Mouse (Mus musculus): ENCODE data around the gene Sned1. TPM values are rescaled to one million over a fixed set of nuclear protein-coding genes. Genes with fewer than 3 reads are reported as not detected.
"Not testable (repeated sequence)": the region's sequence is repeated elsewhere in the genome, so short reads cannot be mapped to it uniquely, and the experiment has no call there.

Gene Sned1
- 1 to 10 TPM; 3.0 to 3.8 (median 3.5) TPM for total RNA-seq (2022)

- peak; percentile 89 for DNase-seq (ENCODE audit: low spot score in 2 of 2)
Measured at GRCm38 (mm10) chr1:93235576-93236544, at the start of gene Sned1. Gene Sned1, plus strand, starts transcription at chr1:93235841.

- DNase-seq (ENCODE audit: low spot score in 2 of 2), result no peak
Measured at GRCm38 (mm10) chr1:93190726-93191305, 44.8 kb upstream of the Sned1 start.

- no peak for DNase-seq (ENCODE audit: low spot score in 2 of 2)
Measured at GRCm38 (mm10) chr1:93194961-93195360, 40.7 kb upstream of the Sned1 start.

GRCm38 (mm10) chr1:93197454-93197853 is 38.2 kb upstream of the Sned1 start:
- not testable (repeated sequence) for DNase-seq (ENCODE audit: low spot score in 2 of 2)

GRCm38 (mm10) chr1:93197916-93198315 is 37.7 kb upstream of the Sned1 start:
- DNase-seq (ENCODE audit: low spot score in 2 of 2), result no peak

- no peak for DNase-seq (ENCODE audit: low spot score in 2 of 2)
Measured at GRCm38 (mm10) chr1:93206277-93206970, 29.2 kb upstream of the Sned1 start.

- DNase-seq (ENCODE audit: low spot score in 2 of 2), result no peak
Measured at GRCm38 (mm10) chr1:93207536-93208064, 28.0 kb upstream of the Sned1 start.

GRCm38 (mm10) chr1:93210213-93210641 is 25.4 kb upstream of the Sned1 start:
- DNase-seq (ENCODE audit: low spot score in 2 of 2), result peak; percentile 23 to 41

- no peak for DNase-seq (ENCODE audit: low spot score in 2 of 2)
Measured at GRCm38 (mm10) chr1:93211019-93211418, 24.6 kb upstream of the Sned1 start.

- peak; percentile 19 to 39 for DNase-seq (ENCODE audit: low spot score in 2 of 2)
Measured at GRCm38 (mm10) chr1:93211549-93212220, 24.0 kb upstream of the Sned1 start.

GRCm38 (mm10) chr1:93212441-93212840 is 23.2 kb upstream of the Sned1 start:
- DNase-seq (ENCODE audit: low spot score in 2 of 2), result no peak

- DNase-seq (ENCODE audit: low spot score in 2 of 2), result no peak
Measured at GRCm38 (mm10) chr1:93214612-93215011, 21.0 kb upstream of the Sned1 start.

GRCm38 (mm10) chr1:93216839-93217497 is 18.7 kb upstream of the Sned1 start:
- DNase-seq (ENCODE audit: low spot score in 2 of 2), result no peak

- DNase-seq (ENCODE audit: low spot score in 2 of 2), result no peak
Measured at GRCm38 (mm10) chr1:93217530-93217929, 18.1 kb upstream of the Sned1 start.

- DNase-seq (ENCODE audit: low spot score in 2 of 2), result no peak
Measured at GRCm38 (mm10) chr1:93220776-93221175, 14.9 kb upstream of the Sned1 start.

- DNase-seq (ENCODE audit: low spot score in 2 of 2), result no peak
Measured at GRCm38 (mm10) chr1:93223972-93224371, 11.7 kb upstream of the Sned1 start.

- no peak for DNase-seq (ENCODE audit: low spot score in 2 of 2)
Measured at GRCm38 (mm10) chr1:93225226-93225625, 10.4 kb upstream of the Sned1 start.

- no peak for DNase-seq (ENCODE audit: low spot score in 2 of 2)
Measured at GRCm38 (mm10) chr1:93225731-93226520, 9.7 kb upstream of the Sned1 start.

- peak; percentile 38 to 71 for DNase-seq (ENCODE audit: low spot score in 2 of 2)
Measured at GRCm38 (mm10) chr1:93227303-93227975, 8.2 kb upstream of the Sned1 start.

Measured in gastrocnemius, adult 8-10 months (tissue).